Mouse (Mus musculus): Measurements from ENCODE around the gene Cbfa2t2.

Gene Cbfa2t2

GRCm38 (mm10) chr2:154569071-154569748 lies 132.9 kb downstream of the Cbfa2t2 start:
- DNase-seq (ENCODE audit: low spot score in 2 of 2) = peak in 1 of 2 experiments; percentile 55

DNA sequence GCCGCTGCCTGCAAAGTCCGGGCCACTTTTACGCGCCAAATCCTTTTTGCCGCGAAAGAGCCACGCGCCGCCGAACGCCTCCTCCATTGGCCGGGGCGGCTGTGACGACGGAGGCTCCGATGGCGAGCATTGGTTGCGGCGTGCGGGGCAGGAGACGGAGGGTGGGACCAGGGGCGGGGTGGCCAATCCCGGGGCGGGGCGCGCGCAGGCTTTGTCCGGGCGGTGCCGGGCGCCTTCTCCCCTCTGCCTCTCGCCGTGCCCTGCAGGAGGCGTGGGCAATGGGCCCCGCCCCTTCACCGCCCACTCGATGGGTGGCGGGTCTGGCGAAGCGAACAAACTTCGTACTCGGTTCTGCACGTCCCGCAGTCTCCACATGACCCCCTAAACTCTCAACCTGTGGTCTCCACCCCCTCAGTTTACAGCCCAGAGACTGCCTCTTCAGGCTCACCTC lies 133.6 kb downstream of the Cbfa2t2 start, which contains the start of gene E2f1:
E2f1 (minus strand) TSS at position 57 of the 451 bp plus-strand sequence.
- DNase-seq (ENCODE audit: low spot score in 2 of 2) = peak; percentile 80 to 89

GRCm38 (mm10) chr2:154570666-154571065 lies 134.4 kb downstream of the Cbfa2t2 start:
- no peak for DNase-seq (ENCODE audit: low spot score in 2 of 2)

DNA sequence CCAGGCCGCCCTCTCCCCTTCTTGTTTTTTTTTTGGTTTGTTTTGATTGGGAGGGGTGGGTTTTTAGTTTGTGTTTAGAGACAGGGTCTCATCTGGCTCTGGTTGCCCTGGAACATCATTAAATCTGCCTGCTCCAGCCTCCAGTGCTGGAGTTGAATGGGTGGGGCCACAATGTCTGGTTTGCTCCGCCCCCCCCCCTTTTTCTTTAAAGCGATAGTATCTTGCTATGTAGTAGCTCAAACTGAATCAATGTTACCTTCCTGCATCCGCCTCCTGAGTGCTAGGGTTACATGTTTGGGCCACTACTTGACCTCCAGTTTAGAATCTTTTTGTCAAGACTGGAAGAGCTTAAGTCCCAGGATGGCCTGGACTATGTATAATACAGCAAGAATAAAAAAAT lies 135.0 kb downstream of the Cbfa2t2 start:
- no peak for DNase-seq (ENCODE audit: low spot score in 2 of 2)

DNA sequence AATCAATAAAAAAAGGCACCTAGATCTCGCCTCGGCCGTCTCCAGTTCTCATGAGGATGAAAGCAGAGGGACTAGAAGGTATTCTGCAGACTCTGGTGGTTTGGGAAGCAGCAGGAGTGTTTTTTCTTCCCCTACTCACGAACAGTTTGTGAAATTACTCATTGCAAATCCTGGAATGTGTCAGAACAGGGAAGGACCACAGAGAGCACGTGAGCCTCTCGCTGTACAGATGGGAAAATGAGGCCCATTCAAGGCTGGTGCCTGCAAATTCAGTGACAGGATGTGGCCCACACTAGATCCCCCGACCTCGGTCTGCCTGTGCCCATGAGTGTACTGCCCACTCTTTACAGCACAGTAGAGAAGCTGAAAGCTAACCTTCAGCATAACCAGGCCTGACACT lies 135.7 kb downstream of the Cbfa2t2 start:
- DNase-seq (ENCODE audit: low spot score in 2 of 2) = no peak

DNA sequence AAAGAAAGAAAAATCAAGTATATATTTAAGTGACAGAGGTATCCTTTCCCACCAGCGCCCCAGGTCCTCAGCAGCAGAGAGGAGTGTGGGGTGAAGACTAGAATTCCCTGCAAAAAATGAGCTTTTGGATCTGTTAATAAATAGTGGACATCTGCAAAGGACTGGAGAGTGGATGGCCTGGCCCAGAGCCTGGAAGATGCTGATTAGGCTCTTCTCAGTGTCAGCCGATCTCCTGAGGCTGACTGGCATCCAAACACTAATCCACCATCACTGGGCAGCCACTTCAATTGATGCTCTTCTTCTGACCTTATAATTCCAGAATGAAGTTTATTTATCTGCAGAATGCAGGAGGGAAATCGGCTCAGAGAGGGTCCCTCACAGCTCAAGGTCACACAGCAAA lies 136.7 kb downstream of the Cbfa2t2 start:
- DNase-seq (ENCODE audit: low spot score in 2 of 2) = no peak

DNA sequence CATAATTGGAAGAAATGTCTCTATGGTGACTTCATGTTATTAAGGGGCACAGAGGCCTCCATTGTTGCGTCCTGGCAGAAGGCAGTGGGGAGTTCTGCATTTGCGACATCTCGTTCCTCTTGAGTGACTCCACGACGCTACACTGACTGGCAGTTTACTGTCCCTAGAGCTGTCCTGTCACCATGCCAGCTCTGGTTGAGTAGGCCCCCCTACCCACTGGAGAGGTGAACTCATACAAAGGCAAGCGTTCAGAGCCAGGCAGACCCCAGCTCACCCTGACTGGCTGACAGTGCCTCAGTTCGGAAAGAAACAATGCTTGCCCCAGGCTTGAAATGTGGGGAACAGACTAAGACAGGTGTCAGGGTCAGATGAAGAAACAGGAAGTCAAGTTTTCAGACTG lies 138.0 kb downstream of the Cbfa2t2 start:
- DNase-seq (ENCODE audit: low spot score in 2 of 2) = no peak

- DNase-seq (ENCODE audit: low spot score in 2 of 2) = no peak
Observed at GRCm38 (mm10) chr2:154576876-154577743, 140.8 kb downstream of the Cbfa2t2 start.

DNA sequence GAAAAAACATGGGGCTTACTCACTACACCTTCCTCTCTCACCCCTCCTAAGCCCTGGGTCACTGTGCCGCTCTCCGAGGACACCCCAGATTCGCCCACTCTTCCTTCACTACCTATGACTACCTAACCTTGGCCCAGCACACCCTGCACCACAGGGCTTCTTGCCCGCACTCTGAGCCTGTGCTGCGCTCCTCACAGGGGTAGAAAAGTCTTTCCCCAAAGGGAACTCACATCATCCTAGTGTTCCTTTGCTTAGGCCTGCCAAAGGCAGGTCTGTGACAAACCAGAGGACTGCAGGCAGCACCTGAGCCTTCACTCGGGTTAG lies 141.4 kb downstream of the Cbfa2t2 start:
- DNase-seq (ENCODE audit: low spot score in 2 of 2) = no peak

- no peak for DNase-seq (ENCODE audit: low spot score in 2 of 2)
Observed at GRCm38 (mm10) chr2:154580586-154580985, 144.3 kb downstream of the Cbfa2t2 start.

- no peak for DNase-seq (ENCODE audit: low spot score in 2 of 2)
Observed at GRCm38 (mm10) chr2:154581421-154581820, 145.1 kb downstream of the Cbfa2t2 start.

DNA sequence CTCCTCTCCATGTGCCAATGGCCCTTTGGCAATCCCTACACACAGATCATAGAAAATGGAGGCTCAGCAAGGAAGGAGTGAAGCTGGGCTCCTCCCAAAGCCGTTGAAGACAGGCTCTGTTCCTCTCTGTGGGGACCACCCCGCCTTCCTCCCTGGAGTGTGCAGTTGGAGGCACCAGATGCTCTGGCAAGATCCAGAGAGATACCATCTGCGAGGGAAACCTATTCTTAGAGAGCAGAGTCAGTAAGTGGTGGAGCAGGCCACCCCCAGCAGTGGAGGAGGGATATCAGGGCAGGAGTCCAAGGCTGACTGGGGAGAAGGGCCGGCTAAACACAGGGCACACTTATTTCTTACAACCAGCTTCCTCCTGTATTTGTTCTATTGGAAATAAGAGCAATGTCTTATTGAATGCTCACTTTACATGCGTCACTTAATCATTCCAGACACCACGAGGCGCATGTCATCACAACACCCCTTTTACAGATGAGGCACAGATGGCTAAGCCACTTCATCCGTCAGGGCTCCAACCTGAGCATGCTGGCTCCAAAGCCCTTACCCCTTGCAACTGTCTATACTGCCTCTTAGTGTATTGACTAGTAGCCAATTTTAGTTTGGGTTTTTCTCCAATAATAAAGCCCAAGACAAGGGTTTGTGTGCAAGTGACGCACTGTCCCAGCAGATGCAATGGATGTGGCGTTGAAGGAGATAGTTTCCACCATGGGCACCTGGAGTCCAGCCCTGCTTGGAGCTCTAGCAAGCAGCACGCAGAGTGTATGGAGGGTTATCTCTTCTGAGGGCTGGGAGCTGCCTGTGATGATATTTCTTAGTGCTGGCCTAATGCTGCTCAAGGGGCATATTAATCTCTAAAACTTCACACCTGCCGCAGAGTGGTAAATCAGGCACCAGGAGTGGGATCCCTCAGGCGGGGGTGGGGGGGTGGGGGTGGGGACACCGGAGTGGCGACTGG lies 147.9 kb downstream of the Cbfa2t2 start:
- DNase-seq (ENCODE audit: low spot score in 2 of 2) = peak; percentile 86 to 88

DNA sequence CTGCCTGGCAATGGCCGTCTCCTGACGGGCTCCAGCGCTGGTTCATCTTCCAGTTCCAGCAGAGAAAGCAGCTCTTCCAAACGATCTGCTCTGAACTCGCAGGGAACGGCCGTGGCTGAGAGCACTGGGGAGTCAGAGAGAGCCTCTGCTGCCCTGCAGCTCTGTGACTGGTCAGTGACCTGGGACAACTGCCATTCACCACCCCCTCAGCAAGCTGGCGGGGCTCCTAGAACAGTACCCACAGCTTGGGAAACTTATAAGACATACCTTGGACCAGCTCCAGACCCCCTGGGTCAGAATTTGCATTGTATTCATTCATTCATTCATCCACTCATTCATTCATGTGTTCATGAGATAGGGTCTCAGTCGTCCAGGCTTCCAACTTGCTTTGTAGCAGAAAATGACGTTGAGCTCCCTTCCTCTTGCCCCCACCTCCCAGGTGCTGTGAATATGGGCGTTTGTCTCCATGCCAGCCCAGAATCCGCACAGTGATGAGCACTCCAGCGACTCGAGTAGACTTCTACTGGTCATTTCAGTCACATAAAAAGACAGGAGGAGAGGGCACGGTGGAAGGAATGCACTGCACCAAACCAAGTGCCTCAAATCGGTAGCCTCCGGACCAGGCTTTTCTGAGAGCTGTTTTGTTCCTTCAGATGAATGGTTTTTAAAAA lies 148.8 kb downstream of the Cbfa2t2 start:
- DNase-seq (ENCODE audit: low spot score in 2 of 2) = no peak

DNA sequence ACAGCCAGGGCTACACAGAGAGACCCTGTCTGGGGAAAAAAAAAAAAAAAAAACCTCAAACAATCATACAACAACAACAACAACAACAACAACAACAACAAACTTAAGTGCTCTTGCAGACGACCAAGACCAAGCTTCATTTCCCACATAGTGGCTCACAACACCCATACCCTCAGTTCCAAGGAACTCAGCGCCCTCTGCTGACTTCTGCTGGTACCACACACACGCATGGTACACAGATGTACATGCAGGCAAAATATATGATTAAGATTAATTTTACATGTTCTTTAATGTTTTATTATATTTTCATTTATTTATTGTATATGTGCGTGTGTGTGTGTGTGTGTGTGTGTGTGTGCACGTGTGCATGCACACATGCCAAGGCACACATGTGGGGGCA lies 150.1 kb downstream of the Cbfa2t2 start:
- DNase-seq (ENCODE audit: low spot score in 2 of 2) = no peak

Data from frontal cortex, postnatal 14 days (tissue).